Mouse (Mus musculus): ENCODE results near the gene Pitpnc1. TPM values are rescaled to one million over a fixed set of nuclear protein-coding genes. Genes with fewer than 3 reads are reported as not detected.
"Not testable (repeated sequence)": the region's sequence is repeated elsewhere in the genome, so short reads cannot be mapped to it uniquely, and the experiment has no call there.

The Pitpnc1 gene
- total and polyA plus RNA-seq, 3 experiments = 2.4 to 5.4 (median 3.6) TPM

DNA sequence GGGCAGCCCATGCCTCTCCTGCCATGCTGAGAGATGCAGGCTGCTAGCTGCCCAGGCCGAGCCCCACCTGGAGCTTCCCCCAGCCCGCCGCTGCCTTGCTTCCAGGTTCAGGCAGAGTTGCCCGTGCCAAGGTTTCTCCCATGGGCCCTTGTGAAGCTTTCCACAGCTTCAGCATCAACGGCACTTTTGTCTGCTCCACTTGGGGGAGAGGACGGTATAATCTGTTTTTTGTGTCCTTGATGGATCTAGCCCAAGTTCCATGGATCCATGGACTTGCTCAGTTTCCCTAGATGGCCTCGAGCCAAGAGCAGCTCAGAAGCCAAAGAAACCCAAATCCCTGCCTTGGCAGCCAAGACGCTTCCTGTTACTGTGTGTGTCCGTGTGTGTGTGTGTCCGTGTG is 42.5 kb upstream of the Pitpnc1 start:
- H3K79me2 ChIP-seq (replicated peaks; ENCODE audit: control insufficient read depth, extremely low read depth, insufficient read depth, poor library complexity, severe bottlenecking) = no peaks in the 10 kb centered on the region
- H3K9ac ChIP-seq (ENCODE audit: insufficient read depth, low read depth) = no peak overlapping the region
- no peak for DNase-seq (ENCODE audit: extremely low read depth)
- peaks cover 0 to 2% of the 10 kb centered on the region in 2 experiments for H3K36me3 ChIP-seq (replicated peaks in 1 of 2; ENCODE audit: control insufficient read depth in 1 of 2, insufficient read depth in 1 of 2, low read length in 1 of 2)
- in situ Hi-C loops (cut with MboI; ENCODE audit: low pct_ligation_motif_present, low pct_unique_long_range_greater_than_20kb, low sequenced_read_pairs) (loop anchor here (5.0 to 25.0 kb wide), 4 partner anchors 34 to 899 kb away; partner anchors contain the start of gene Helz), dilution Hi-C loops (cut with MboI; ENCODE audit: extremely low pct_ligation_motif_present, extremely low pct_unique_long_range_greater_than_20kb, low sequenced_read_pairs) (no loop called here)
- H3K4me2 ChIP-seq (ENCODE audit: insufficient read depth, low read depth, poor library complexity, severe bottlenecking) = no peak overlapping the region
- no peak overlapping the region for H3K27ac ChIP-seq (ENCODE audit: insufficient read depth, low read depth)
- no peaks in the 10 kb centered on the region for H3K27me3 ChIP-seq (replicated peaks)
- H3K9me3 ChIP-seq (replicated peaks; ENCODE audit: low read length) = peaks cover 6% of the 10 kb centered on the region
- TF ChIP-seq JUN (IDR thresholded peaks at IDR 0.05; ENCODE audit: insufficient read depth, low read depth, low read length) = no peak
- no peak for TF ChIP-seq BHLHE40 (IDR thresholded peaks at IDR 0.05; ENCODE audit: low read depth, low read length)
- TF ChIP-seq TCF12 (IDR thresholded peaks at IDR 0.05; ENCODE audit: low read depth, low read length) = no peak
- no peak for TF ChIP-seq CHD2 (IDR thresholded peaks at IDR 0.05; ENCODE audit: low read length)
- no peak for TF ChIP-seq ZC3H11A (IDR thresholded peaks at IDR 0.05; ENCODE audit: low read depth, low read length)
- TF ChIP-seq NELFE (IDR thresholded peaks at IDR 0.05; ENCODE audit: low read depth, low read length) = no peak
- no peak for TF ChIP-seq E2F4 (IDR thresholded peaks at IDR 0.05; ENCODE audit: insufficient replicate concordance, low read depth, low read length)
- TF ChIP-seq UBTF (IDR thresholded peaks at IDR 0.05; ENCODE audit: low read depth, low read length) = no peak
- no peak for TF ChIP-seq JUND (conservative IDR thresholded peaks at IDR 0.05; ENCODE audit: low read depth, low read length)
- TF ChIP-seq CHD1 (IDR thresholded peaks at IDR 0.05; ENCODE audit: low read depth, low read length) = no peak
- no peak for TF ChIP-seq MAZ (IDR thresholded peaks at IDR 0.05; ENCODE audit: low read depth, low read length)
- TF ChIP-seq ZMIZ1 (IDR thresholded peaks at IDR 0.05; ENCODE audit: low read depth, low read length) = no peak
- TF ChIP-seq TBP (conservative IDR thresholded peaks at IDR 0.05; ENCODE audit: low read depth, low read length) = no peak
- no peak for TF ChIP-seq GABPA (IDR thresholded peaks at IDR 0.05; ENCODE audit: insufficient replicate concordance, low read depth, low read length)
- H3K4me1 ChIP-seq (ENCODE audit: control insufficient read depth in 1 of 2, insufficient read depth in 2 of 2) = peaks cover 0 to 23% of the 10 kb centered on the region in 2 experiments; a peak in 2 of 4 replicates
- H3K4me3 ChIP-seq (replicated peaks in 1 of 3; ENCODE audit: low read depth in 2 of 3, low read length in 2 of 3, poor library complexity in 1 of 3) = no peak overlapping the region

DNA sequence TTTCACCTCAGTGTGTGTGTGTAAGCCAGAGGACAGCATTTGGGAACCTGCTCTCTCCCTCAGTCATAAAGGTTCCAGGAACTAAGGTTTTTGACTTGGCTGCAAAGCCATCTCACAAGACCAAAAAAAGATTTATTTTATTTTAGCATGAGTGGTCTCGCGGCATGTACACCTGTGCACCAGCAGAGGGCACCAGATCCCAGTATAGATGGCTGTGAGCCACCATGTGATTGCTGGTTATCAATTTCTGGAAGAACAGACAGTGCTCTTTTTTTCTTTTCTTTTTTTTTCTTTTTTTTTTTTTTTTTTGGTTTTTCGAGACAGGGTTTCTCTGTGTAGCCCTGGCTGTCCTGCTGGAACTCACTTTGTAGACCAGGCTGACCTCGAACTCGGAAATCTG is 41.5 kb upstream of the Pitpnc1 start:
- in situ Hi-C loops (cut with MboI; ENCODE audit: low pct_ligation_motif_present, low pct_unique_long_range_greater_than_20kb, low sequenced_read_pairs) = loop anchor here (5.0 to 25.0 kb wide), 4 partner anchors 35 to 900 kb away; partner anchors contain the start of gene Helz
- peak; percentile 88 for DNase-seq (ENCODE audit: extremely low read depth)
- H3K79me2 ChIP-seq (replicated peaks; ENCODE audit: control insufficient read depth, extremely low read depth, insufficient read depth, poor library complexity, severe bottlenecking); H3K4me3 ChIP-seq (replicated peaks in 1 of 3; ENCODE audit: low read depth in 2 of 3, low read length in 2 of 3, poor library complexity in 1 of 3); H3K27me3 ChIP-seq (replicated peaks); H3K27ac ChIP-seq (ENCODE audit: insufficient read depth, low read depth); H3K9me3 ChIP-seq (replicated peaks; ENCODE audit: low read length); H3K4me2 ChIP-seq (ENCODE audit: insufficient read depth, low read depth, poor library complexity, severe bottlenecking); H3K9ac ChIP-seq (ENCODE audit: insufficient read depth, low read depth); dilution Hi-C loops (cut with MboI; ENCODE audit: extremely low pct_ligation_motif_present, extremely low pct_unique_long_range_greater_than_20kb, low sequenced_read_pairs); H3K36me3 ChIP-seq (replicated peaks in 1 of 2; ENCODE audit: control insufficient read depth in 1 of 2, insufficient read depth in 1 of 2, low read length in 1 of 2): not testable (repeated sequence)
- TF ChIP-seq CTCF (conservative IDR thresholded peaks at IDR 0.05 in 1 of 2, IDR thresholded peaks at IDR 0.05 in 1 of 2; ENCODE audit: low read depth in 2 of 2, low read length in 2 of 2) (peak; percentile 89 to 93), IRF4 (IDR thresholded peaks at IDR 0.05; ENCODE audit: low read depth, low read length) (0 out of 2 replicates have a peak, but pooled peaks have one; percentile 27), SMC3 (IDR thresholded peaks at IDR 0.05; ENCODE audit: low read depth, low read length) (peak; percentile 85), MXI1 (IDR thresholded peaks at IDR 0.05; ENCODE audit: low read depth, low read length) (peak; percentile 39; the same call in 1 of the 2 replicates), RAD21 (IDR thresholded peaks at IDR 0.05; ENCODE audit: low read depth, low read length) (peak; percentile 89), SIN3A (IDR thresholded peaks at IDR 0.05; ENCODE audit: low read length) (0 out of 2 replicates have a peak, but pooled peaks have one; percentile 39), ZNF384 (IDR thresholded peaks at IDR 0.05; ENCODE audit: low read depth, low read length) (peak; percentile 93), USF1 (IDR thresholded peaks at IDR 0.05; ENCODE audit: low read depth, low read length) (peak; percentile 51), ZC3H11A (IDR thresholded peaks at IDR 0.05; ENCODE audit: low read depth, low read length) (peak; percentile 55), MAX (IDR thresholded peaks at IDR 0.05; ENCODE audit: low read length) (peak; percentile 85; the same call in 1 of the 2 replicates), MYC (IDR thresholded peaks at IDR 0.05; ENCODE audit: low read depth, low read length) (peak; percentile 97)
- peaks cover 0 to 14% of the 10 kb centered on the region in 2 experiments; a peak in 1 of 4 replicates for H3K4me1 ChIP-seq (ENCODE audit: control insufficient read depth in 1 of 2, insufficient read depth in 2 of 2)
